Mouse (Mus musculus): ENCODE results near the gene Kcnd3. TPM values are rescaled to one million over a fixed set of nuclear protein-coding genes. Genes with fewer than 3 reads are reported as not detected.

The Kcnd3 gene
- total and polyA plus RNA-seq, 3 experiments: 0.05 TPM; not detected in 2

- Histone ChIP-seq H3K4me3 (ENCODE audit: low read depth, low read length) (no peak overlapping the region), H3K4me1 (ENCODE audit: insufficient read depth, low read depth, low read length) (peaks cover 2% of the 10 kb centered on the region; the same call in 1 of the 2 replicates), H3K36me3 (replicated peaks) (peaks cover 37% of the 10 kb centered on the region), H3K27me3 (ENCODE audit: insufficient read depth, low read length) (peaks cover 14% of the 10 kb centered on the region), H3K9me3 (replicated peaks) (no peaks in the 10 kb centered on the region)
- TF ChIP-seq CTCF (IDR thresholded peaks at IDR 0.05; ENCODE audit: low read depth, low read length) (peak; percentile 87), POLR2AphosphoS5 (IDR thresholded peaks at IDR 0.05; ENCODE audit: insufficient replicate concordance, low read depth, low read length) (no peak), GATA1 (IDR thresholded peaks at IDR 0.05; ENCODE audit: borderline replicate concordance, low read length) (no peak), GATA2 (IDR thresholded peaks at IDR 0.05; ENCODE audit: borderline replicate concordance, low read depth, low read length) (no peak), TAL1 (conservative IDR thresholded peaks at IDR 0.05; ENCODE audit: low read depth, low read length) (no peak)
- DNase-seq (ENCODE audit: low spot score): peak; percentile 49
- peak; percentile 64 for ATAC-seq (ENCODE audit: extremely low read depth, insufficient number of reproducible peaks, low FRiP score, poor library complexity, severe bottlenecking)
Measured at GRCm38 (mm10) chr3:105674595-105675218, 222.6 kb downstream of the Kcnd3 start.

- peak; percentile 38; the same call in 1 of the 2 replicates for ATAC-seq (ENCODE audit: extremely low read depth, insufficient number of reproducible peaks, low FRiP score, poor library complexity, severe bottlenecking)
- DNase-seq (ENCODE audit: low spot score): no peak
- H3K36me3 ChIP-seq (replicated peaks): peaks cover 50% of the 10 kb centered on the region
- no peak for TF ChIP-seq POLR2AphosphoS5 (IDR thresholded peaks at IDR 0.05; ENCODE audit: insufficient replicate concordance, low read depth, low read length)
- TF ChIP-seq TAL1 (conservative IDR thresholded peaks at IDR 0.05; ENCODE audit: low read depth, low read length): no peak
- TF ChIP-seq CTCF (IDR thresholded peaks at IDR 0.05; ENCODE audit: low read depth, low read length): no peak
- TF ChIP-seq GATA1 (IDR thresholded peaks at IDR 0.05; ENCODE audit: borderline replicate concordance, low read length): no peak
- no peak for TF ChIP-seq GATA2 (IDR thresholded peaks at IDR 0.05; ENCODE audit: borderline replicate concordance, low read depth, low read length)
- H3K4me3 ChIP-seq (ENCODE audit: low read depth, low read length): no peak overlapping the region
- peaks cover 2% of the 10 kb centered on the region; the same call in 1 of the 2 replicates for H3K4me1 ChIP-seq (ENCODE audit: insufficient read depth, low read depth, low read length)
- H3K9me3 ChIP-seq (replicated peaks): no peaks in the 10 kb centered on the region
- H3K27me3 ChIP-seq (ENCODE audit: insufficient read depth, low read length): peaks cover 4% of the 10 kb centered on the region; the same call in 1 of the 2 replicates
Measured at GRCm38 (mm10) chr3:105675932-105676331, 223.8 kb downstream of the Kcnd3 start.

DNA sequence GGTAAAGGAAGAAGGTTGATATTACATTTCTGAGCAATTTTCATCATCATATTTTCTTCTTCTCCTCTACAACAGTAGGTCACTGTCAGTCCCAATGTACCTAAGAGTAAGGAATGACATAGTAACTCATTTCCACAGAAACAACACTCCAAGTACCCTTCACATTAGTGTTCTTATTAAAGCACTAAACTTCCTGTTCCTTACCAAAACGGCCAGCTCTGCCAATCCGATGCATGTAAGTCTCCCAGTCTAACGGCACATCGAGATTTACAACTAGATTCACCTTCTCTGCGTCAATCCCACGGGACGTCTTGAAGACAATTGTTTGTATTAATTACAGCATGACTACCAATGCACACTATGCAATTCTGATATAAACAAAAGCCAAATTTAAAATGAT is 228.2 kb downstream of the Kcnd3 start:
- peaks cover 2% of the 10 kb centered on the region; the same call in 1 of the 2 replicates for H3K4me1 ChIP-seq (ENCODE audit: insufficient read depth, low read depth, low read length)
- ATAC-seq (ENCODE audit: extremely low read depth, insufficient number of reproducible peaks, low FRiP score, poor library complexity, severe bottlenecking) (no peak), DNase-seq (ENCODE audit: low spot score) (no peak)
- TF ChIP-seq GATA2 (IDR thresholded peaks at IDR 0.05; ENCODE audit: borderline replicate concordance, low read depth, low read length) (no peak), POLR2AphosphoS5 (IDR thresholded peaks at IDR 0.05; ENCODE audit: insufficient replicate concordance, low read depth, low read length) (no peak), CTCF (IDR thresholded peaks at IDR 0.05; ENCODE audit: low read depth, low read length) (no peak), TAL1 (conservative IDR thresholded peaks at IDR 0.05; ENCODE audit: low read depth, low read length) (no peak), GATA1 (IDR thresholded peaks at IDR 0.05; ENCODE audit: borderline replicate concordance, low read length) (no peak)
- no peak overlapping the region for H3K4me3 ChIP-seq (ENCODE audit: low read depth, low read length)
- no peaks in the 10 kb centered on the region for H3K27me3 ChIP-seq (ENCODE audit: insufficient read depth, low read length)
- H3K36me3 ChIP-seq (replicated peaks): peaks cover 82% of the 10 kb centered on the region
- H3K9me3 ChIP-seq (replicated peaks): no peaks in the 10 kb centered on the region

DNA sequence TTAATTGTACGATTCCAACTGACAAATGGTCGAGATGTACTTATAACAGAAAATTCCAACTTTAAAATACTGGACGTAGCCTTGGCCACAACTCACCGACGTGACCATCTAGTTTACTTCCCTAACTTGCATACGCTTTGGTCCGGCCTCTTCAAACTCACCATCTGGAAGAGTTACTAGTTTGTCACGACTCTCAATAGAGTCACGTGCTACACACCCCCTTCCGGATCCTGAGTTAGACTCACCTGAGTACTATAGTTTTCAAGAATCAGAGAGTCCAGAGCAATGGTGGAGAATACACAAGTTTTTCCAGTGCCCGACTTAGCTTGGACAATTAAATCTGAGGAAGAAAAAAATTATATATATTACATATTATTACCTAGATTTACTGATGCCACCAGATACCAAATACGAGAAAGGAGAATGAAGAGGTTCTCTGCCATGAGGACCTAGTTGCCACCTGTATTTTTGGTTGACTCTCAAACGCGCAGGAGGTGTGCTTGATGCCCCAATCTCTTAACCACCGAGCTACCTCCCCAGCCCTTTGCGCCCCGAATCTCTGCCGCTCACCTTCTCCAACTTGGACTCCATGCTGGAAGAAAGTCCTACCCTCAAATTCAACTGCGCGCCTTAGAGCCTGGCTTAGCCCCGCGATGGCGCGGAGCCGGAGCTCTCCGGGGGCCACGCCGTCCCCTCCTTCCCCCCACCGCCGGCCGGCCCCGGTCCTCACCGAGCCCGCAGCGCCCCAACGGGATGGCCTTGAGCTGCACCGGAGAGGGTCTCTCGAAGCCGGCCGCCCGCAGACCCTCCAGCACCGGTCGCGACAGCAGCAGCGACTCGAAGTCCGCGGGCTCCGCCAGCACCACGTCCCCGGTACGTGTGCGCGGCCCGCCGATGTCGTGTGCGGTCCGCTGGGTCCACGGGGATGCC is 234.5 kb downstream of the Kcnd3 start:
- DNase-seq (ENCODE audit: low spot score) (peak; percentile 41), ATAC-seq (ENCODE audit: extremely low read depth, insufficient number of reproducible peaks, low FRiP score, poor library complexity, severe bottlenecking) (no peak)
- Histone ChIP-seq H3K36me3 (replicated peaks) (peaks cover 32% of the 10 kb centered on the region), H3K4me1 (ENCODE audit: insufficient read depth, low read depth, low read length) (peaks cover 18% of the 10 kb centered on the region), H3K4me3 (ENCODE audit: low read depth, low read length) (peak overlapping the region; percentile 98), H3K27me3 (ENCODE audit: insufficient read depth, low read length) (no peaks in the 10 kb centered on the region), H3K9me3 (replicated peaks) (no peaks in the 10 kb centered on the region)
- TF ChIP-seq GATA1 (IDR thresholded peaks at IDR 0.05; ENCODE audit: borderline replicate concordance, low read length): no peak
- TF ChIP-seq CTCF (IDR thresholded peaks at IDR 0.05; ENCODE audit: low read depth, low read length): no peak
- no peak for TF ChIP-seq TAL1 (conservative IDR thresholded peaks at IDR 0.05; ENCODE audit: low read depth, low read length)
- TF ChIP-seq POLR2AphosphoS5 (IDR thresholded peaks at IDR 0.05; ENCODE audit: insufficient replicate concordance, low read depth, low read length): no peak
- no peak for TF ChIP-seq GATA2 (IDR thresholded peaks at IDR 0.05; ENCODE audit: borderline replicate concordance, low read depth, low read length)

- peak; percentile 88 for DNase-seq (ENCODE audit: low spot score)
- peak; percentile 78 for TF ChIP-seq CTCF (IDR thresholded peaks at IDR 0.05; ENCODE audit: low read depth, low read length)
- TF ChIP-seq GATA2 (IDR thresholded peaks at IDR 0.05; ENCODE audit: borderline replicate concordance, low read depth, low read length): no peak
- no peak for TF ChIP-seq POLR2AphosphoS5 (IDR thresholded peaks at IDR 0.05; ENCODE audit: insufficient replicate concordance, low read depth, low read length)
- TF ChIP-seq GATA1 (IDR thresholded peaks at IDR 0.05; ENCODE audit: borderline replicate concordance, low read length): no peak
- no peak for TF ChIP-seq TAL1 (conservative IDR thresholded peaks at IDR 0.05; ENCODE audit: low read depth, low read length)
- peak; percentile 95 for ATAC-seq (ENCODE audit: extremely low read depth, insufficient number of reproducible peaks, low FRiP score, poor library complexity, severe bottlenecking)
- Histone ChIP-seq H3K27me3 (ENCODE audit: insufficient read depth, low read length) (no peaks in the 10 kb centered on the region), H3K36me3 (replicated peaks) (peaks cover 26% of the 10 kb centered on the region), H3K9me3 (replicated peaks) (no peaks in the 10 kb centered on the region), H3K4me1 (ENCODE audit: insufficient read depth, low read depth, low read length) (peaks cover 18% of the 10 kb centered on the region), H3K4me3 (ENCODE audit: low read depth, low read length) (peak within 1 kb of the TSS; percentile 98)
Measured at GRCm38 (mm10) chr3:105687324-105688060, 235.4 kb downstream of the Kcnd3 start, which contains the start of gene Ddx20. Gene Ddx20, minus strand, starts transcription at chr3:105687574.
